Mouse (Mus musculus): Measurements from ENCODE around the gene Rbm43.
A peak's percentile ranks its signal among the peaks of the same experiment; 100 is the strongest.
"Not testable (repeated sequence)": the region's sequence is repeated elsewhere in the genome, so short reads cannot be mapped to it uniquely, and the experiment has no call there.

The Rbm43 gene

DNA sequence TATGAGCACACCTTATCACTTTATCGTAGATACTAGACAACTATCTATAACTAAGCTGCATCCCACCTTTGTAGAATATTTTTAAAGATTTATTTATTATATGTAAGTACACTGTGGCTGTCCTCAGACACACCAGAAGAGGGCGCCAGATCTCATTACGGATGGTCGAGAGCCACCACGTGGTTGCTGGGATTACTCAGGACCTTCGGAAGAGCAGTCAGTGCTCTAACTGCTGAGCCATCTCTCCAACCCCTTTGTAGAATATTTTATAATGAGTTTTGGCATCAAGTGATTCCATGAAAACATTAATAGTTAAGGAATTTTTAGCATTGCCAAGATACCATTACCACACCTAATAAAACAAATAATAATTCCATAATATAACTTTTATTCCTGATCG is 20.4 kb downstream of the Rbm43 start:
- no peak for DNase-seq (ENCODE audit: low read depth)

GRCm38 (mm10) chr2:51912740-51913139 is 22.2 kb downstream of the Rbm43 start:
- no peak for DNase-seq (ENCODE audit: low read depth)

DNA sequence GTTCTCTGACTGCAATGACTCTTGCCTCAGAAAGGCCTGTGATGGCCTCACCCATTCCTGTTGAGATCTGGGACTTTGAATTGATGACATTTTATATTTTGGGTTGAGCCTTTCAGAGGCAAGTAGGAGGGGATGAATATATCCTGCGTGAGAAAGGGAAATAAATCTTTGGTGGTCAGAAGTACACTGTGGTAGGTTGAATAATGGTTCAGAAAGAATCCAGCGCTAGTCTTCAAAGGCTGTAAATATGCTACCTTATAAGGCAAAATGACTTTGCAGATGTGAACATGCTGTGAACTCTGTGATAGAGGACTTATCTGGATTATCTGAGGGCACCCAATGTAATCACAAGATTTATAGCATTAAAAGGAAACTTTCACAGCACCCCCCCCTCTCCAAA is 23.1 kb downstream of the Rbm43 start:
- no peak for DNase-seq (ENCODE audit: low read depth)

- peak; percentile 87 for DNase-seq (ENCODE audit: low read depth)
Observed at GRCm38 (mm10) chr2:51907538-51908110, 27.3 kb downstream of the Rbm43 start.

DNA sequence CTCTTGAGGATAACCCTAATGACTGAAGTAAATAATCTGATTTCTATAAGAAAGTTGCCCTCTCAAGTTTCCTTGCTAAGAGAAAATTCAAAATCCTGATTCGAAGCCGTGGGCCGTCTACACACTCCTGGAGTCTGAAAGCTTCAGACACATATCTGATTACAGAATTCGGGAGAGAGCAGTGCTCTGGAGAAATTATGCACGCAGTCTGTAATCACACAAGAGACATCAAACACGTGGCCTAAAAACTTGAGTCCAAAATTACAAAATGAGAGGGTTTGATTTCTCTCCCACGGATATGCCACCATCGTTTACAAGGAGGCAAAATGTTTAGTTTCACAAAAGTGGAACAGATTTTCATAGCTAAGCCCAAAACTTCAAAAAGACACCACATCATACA is 29.3 kb downstream of the Rbm43 start:
- DNase-seq (ENCODE audit: low read depth): no peak

DNA sequence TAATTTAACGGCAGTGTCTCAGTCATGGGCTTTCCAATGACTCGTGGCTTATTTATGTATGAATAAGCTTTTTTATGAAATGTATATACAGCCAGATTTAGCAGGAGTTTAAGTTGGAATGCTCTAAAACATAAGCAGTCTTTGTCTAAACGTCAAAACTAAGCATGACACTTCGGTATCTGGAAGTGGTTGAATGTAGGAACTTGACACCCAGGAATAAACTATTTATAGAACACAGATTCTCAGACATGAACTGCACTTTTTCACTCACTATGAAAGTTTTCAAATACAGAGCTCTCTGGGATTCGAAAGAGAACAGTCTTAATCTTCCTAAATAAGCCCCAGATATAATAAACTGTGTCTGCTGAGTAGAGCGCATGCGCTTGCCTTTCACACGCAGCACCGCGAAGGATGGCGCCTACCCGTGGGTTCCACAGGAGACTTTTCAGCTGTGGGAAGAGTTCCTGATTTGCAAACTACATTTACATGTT is 42.5 kb downstream of the Rbm43 start:
- DNase-seq (ENCODE audit: low read depth): no peak

GRCm38 (mm10) chr2:51890961-51891360 is 44.0 kb downstream of the Rbm43 start:
- no peak for DNase-seq (ENCODE audit: low read depth)

GRCm38 (mm10) chr2:51890139-51890538 is 44.8 kb downstream of the Rbm43 start:
- DNase-seq (ENCODE audit: low read depth): not testable (repeated sequence)

GRCm38 (mm10) chr2:51880143-51880542 is 54.8 kb downstream of the Rbm43 start:
- no peak for DNase-seq (ENCODE audit: low read depth)

All from 416B (cell line).